Mouse (Mus musculus): ENCODE measurements around the gene Rab11fip4.

Gene Rab11fip4

GRCm38 (mm10) chr11:79746552-79747102 lies 155.6 kb downstream of the Rab11fip4 start:
- no peak for DNase-seq
